Mouse (Mus musculus) kidney, postnatal 14 days (tissue): ENCODE data around the gene Olfr1211.

ENCODE experiments used
- DNase-seq: peaks from one replicate; pipeline ENCODE4 v3.0.0; 2022; ENCODE audit warnings: mixed read lengths

The Olfr1211 gene

GRCm38 (mm10) chr2:88938011-88938410 lies at the start of gene Olfr1211:
Gene Olfr1211, minus strand, starts transcription at chr2:88938111.
- DNase-seq: no peak

GRCm38 (mm10) chr2:88980181-88980580 lies 42.3 kb upstream of the Olfr1211 start, which contains the start of gene Gm13762:
Gene Gm13762, minus strand, starts transcription at chr2:88980281.
- no peak for DNase-seq

GRCm38 (mm10) chr2:88953669-88954068 lies 15.8 kb upstream of the Olfr1211 start, which contains the start of gene Olfr1212:
Gene Olfr1212, plus strand, starts transcription at chr2:88953969.
- DNase-seq: no peak

GRCm38 (mm10) chr2:88915057-88915456 lies 22.9 kb downstream of the Olfr1211 start, which contains the start of gene Olfr1209:
Gene Olfr1209, minus strand, starts transcription at chr2:88915157.
- no peak for DNase-seq

- DNase-seq: no peak
Measured at GRCm38 (mm10) chr2:88902211-88902610, 35.7 kb downstream of the Olfr1211 start, which contains the start of gene Olfr1208. Gene Olfr1208, minus strand, starts transcription at chr2:88902311.
